Mouse (Mus musculus): ENCODE results near the gene Etv6.

- TF ChIP-seq CTCF (IDR thresholded peaks at IDR 0.05; ENCODE audit: low read depth, low read length) (no peak), GATA1 (IDR thresholded peaks at IDR 0.05; ENCODE audit: borderline replicate concordance, low read length) (no peak), TAL1 (conservative IDR thresholded peaks at IDR 0.05; ENCODE audit: low read depth, low read length) (no peak), POLR2AphosphoS5 (IDR thresholded peaks at IDR 0.05; ENCODE audit: insufficient replicate concordance, low read depth, low read length) (no peak)
These were observed 165.1 kb downstream of the Etv6 start for GRCm38 (mm10) chr6:134200577-134200976.

All from G1E (cell line).